Mouse (Mus musculus): ENCODE data around the gene Nol8.

GRCm38 (mm10) chr13:49618365-49618764, 34.5 kb upstream of the Nol8 start:
- TF ChIP-seq CHD2 (IDR thresholded peaks at IDR 0.05; ENCODE audit: low read length) = no peak
- peak; percentile 85 for TF ChIP-seq GATA1 (IDR thresholded peaks at IDR 0.05; ENCODE audit: low read depth, low read length)
- TF ChIP-seq MYC (IDR thresholded peaks at IDR 0.05; ENCODE audit: low read depth, low read length) = no peak
- TF ChIP-seq KAT2A (conservative IDR thresholded peaks at IDR 0.05; ENCODE audit: low read depth, low read length) = no peak
